Mouse (Mus musculus): ENCODE measurements around the gene Tpt1.

DNA sequence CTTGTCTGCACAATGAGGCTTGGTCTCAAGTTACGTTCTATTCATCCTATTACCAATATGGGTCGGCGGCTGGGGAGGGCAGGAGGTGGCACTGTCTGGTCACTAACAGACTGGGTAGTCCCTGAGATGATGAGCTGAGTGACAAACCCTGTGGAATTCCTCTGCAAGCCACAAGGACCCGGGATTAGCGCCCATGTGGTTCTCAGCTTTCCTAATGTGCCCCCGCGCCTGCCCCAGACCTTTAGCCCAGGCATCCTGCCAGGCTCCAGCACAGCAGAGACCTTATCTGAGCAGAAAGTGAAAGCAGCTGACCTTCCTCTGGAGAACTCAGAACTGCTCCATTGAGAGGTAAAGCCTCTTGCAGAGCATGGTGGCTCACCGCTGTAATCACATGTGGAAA, 37.1 kb upstream of the Tpt1 start:
- no peak for TF ChIP-seq CTCF (IDR thresholded peaks at IDR 0.05; ENCODE audit: control insufficient read depth, insufficient read depth, insufficient read length)
- TF ChIP-seq MAX (IDR thresholded peaks at IDR 0.05) = peak; percentile 45
- TF ChIP-seq CEBPB (IDR thresholded peaks at IDR 0.05; ENCODE audit: low read depth) = no peak
- no peak for TF ChIP-seq FOSL1 (IDR thresholded peaks at IDR 0.05; ENCODE audit: insufficient read depth, low read length, poor library complexity, severe bottlenecking)

All from C2C12 (cell line).